Mouse (Mus musculus): Measurements from ENCODE around the gene Aplp1. TPM values are rescaled to one million over a fixed set of nuclear protein-coding genes. Genes with fewer than 3 reads are reported as not detected.

The Aplp1 gene
- 419 and 440 TPM in 2 replicates for polyA plus RNA-seq (2012; rRNA removed)

DNA sequence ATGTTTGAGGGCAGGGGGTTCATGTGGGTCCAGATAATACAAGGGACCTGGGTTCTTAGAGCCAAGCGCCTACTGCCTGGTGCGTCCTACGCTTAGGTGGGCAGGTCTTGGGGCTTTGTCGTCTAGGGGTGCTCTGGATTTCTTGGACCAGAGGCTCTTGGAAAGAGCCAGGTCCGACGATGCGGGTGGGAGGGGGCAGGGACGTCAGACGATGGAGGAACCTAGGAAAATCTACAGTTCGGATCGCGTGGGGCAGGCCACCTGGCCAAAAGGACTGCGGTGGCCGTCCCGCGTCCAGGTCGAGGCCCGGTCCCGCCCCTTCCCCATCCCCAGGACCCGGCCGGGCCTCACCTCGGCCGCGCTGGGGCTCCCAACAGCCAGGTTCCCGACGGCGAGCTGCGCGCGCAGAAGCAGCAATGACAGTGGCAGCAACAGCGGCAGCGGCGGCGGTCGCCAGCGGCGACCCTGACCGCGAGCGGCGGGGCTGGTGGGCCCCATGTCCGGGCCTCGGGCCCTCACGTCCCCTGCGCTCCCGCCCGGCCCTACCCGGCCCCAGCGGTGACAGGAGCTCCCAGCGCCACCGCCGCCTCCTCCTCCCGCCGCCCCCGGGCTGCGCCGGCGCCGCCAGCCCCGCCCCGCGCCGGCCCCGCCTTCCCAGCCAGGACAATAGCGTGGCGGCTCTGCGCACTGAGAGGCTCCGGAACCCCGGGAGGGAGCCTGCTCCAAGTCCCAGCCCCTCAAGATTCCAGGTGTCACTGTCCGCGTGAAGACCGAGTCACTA, at the start of gene Aplp1:
Gene Aplp1, minus strand, starts transcription at position 565 of the 781 bp plus-strand sequence.

DNA sequence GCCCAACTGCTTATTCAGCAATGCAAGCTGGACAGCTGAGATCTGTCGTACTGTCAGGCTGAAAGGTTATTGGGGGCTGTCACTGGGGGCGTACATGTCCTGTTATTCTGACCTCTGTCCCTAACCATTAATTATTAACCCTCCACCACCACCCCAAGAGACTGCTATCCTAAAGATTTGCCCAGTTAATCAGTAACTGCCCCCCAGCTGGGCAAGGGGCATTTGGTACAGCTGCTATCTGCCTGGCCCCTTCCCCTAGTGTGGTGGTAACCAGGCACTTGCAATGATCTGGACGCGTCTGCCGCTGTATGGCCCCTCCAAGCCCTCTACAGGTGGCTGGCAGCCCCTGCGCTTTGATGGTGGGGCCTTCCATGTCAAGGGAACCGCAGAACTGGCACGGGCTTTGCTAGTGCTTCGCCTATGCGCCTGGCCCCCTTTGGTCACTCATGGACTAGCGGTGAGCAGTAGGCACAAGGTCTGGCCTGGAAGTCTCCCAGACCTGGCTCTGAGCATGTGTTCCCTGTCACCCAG, 48.1 kb upstream of the Aplp1 start, which contains the start of gene Prodh2:
Gene Prodh2, plus strand, starts transcription at position 222 of the 531 bp plus-strand sequence.

DNA sequence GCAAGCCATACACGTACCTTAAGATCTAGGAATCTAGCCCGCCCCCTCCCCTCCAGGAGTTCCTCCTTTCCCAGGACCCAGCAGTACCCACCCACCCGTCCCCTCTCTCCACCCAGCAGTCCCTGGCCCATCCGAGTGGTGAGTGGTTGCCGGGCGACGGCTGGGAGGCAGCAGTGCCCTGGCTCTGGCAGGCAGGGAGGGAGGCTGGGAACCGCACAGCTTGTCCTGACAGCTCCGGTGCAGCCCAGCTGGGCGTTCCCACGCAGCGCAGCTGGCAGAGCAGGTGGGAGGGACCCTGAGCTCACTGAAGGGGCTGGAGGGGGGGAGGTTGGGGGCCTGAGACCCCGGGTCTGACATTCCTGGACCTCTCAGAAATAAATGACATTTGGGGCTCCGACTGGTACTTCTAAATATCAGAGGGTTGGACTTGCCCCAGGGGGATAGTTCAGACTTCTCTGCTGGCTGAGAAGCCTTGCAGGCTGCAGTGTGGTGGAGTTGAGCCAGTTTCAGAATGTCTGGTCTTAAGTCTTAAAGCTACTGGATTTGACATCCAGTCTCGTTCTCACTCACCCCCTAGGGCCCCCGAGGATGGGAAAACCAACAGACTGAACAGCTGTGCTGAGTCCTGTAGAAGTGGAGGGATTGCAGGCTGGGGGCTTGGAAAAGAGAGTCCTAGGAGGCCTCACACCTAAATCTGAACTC, 12.4 kb upstream of the Aplp1 start, which contains the start of the genes Kirrel2 and Nphs1:
Gene Kirrel2, minus strand, starts transcription at position 62 of the 702 bp plus-strand sequence.
Gene Nphs1, plus strand, starts transcription at position 687 of the 702 bp plus-strand sequence.

DNA sequence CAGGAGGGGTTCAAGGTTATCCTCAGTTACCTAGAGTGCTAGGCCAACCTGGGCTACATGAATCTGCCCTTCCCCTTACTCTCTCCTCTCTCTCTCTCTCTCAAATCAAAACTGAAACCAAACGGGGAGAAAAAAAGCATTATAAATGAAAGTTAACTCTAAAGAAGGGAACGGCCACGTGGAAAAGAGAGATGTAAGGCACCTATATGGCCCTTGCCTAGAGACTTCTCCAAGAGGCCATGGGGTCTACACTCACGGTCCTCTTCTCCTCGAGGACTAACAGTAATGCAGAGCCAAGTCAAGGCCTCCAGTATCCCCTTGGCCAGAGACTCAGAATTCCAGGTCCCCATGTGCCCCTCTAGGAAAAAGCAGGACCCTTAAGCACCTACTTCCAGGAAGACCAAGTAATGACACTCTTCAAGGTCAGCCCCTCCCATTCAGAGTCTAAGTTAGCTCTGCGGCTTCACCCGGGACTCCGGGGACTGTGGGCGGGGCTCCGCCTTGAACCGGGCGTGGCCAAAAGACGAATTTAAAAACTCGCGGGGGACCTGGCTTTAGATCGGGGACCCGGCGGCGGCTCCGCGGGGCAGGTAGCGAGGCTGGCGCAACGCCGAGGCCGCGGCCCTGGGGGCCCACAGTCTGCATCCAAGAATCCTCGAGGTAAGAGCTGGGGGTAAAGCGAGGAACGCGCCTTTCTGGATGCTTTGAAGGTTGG, 24.0 kb downstream of the Aplp1 start, which contains the start of gene Nfkbid:
Gene Nfkbid, plus strand, starts transcription at position 558 of the 715 bp plus-strand sequence.

DNA sequence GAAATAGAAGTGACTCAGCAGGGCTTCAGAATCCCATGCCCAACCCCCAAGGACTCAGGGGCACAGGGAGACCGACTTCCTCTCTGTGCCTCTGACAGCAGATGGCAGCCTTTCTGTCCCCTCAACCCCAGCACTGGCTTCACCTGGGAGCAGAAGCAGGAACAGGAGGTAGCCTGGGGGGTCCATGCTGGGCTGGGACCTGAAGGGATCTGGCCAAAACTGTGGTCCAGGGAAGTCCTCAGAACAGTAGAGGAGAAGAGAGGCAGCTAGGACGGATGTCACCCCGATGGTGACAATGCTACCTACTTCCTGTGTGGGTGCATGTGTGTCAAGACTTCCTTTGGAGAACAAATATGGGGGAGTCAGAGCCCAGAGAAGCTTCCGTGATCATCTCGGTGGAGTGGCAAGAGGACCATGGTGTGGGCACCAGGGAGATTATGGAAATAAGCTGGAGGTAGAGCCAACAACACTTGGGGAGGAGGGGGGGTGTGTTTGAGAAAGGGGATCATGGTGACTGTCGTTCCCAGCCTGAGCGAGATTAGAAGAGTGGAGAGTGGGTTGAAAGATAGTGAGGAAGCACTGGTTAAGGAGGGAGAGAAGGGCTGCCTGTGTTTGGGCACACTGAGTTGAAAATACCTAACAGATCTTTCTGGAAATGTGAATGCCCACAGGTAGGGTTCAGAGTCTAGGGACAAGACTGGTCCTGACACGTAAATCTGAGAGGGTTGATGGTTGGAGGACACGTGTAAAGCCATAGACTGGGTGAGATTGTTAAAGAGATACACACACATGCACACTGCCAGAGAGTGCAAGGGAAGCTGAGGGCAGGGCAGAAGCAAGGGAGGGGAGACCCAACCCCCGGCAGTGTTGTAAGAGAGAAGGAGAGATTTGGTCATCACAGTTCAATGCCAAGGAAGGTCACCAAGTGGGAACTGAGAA, 25.5 kb downstream of the Aplp1 start, which contains the start of gene Hcst:
Gene Hcst, minus strand, starts transcription at position 294 of the 939 bp plus-strand sequence.

DNA sequence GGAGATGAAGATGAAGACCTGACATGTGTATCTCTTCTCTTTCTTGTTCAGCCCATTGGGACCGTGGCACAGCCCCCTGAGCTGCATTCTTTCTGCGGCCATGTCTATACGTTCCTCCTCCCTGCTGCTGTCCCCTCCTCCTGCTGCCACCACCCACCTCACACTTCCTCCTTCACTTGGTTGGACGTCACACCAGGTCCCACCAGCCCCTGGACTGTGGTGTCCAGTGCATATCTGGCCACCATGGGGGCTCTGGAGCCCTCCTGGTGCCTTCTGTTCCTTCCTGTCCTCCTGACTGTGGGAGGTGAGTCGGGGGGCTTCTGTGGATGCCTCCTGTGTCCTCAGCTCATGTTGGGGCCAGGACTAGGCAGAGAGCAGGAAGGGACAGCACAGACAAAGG, 31.7 kb downstream of the Aplp1 start, which contains the start of gene Tyrobp:
Gene Tyrobp, plus strand, starts transcription at position 165 of the 400 bp plus-strand sequence.

Other genes with a start within 250 kb of the Aplp1 start
- gene Capns1, start 246.7 kb downstream of the Aplp1 start, polyA plus RNA-seq (2012; rRNA removed), result 273 and 310 TPM in 2 replicates
- 269 and 294 TPM in 2 replicates for gene Polr2i, start 213.6 kb downstream of the Aplp1 start, polyA plus RNA-seq (2012; rRNA removed)
- 193 and 204 TPM in 2 replicates for gene Tbcb, start 213.3 kb downstream of the Aplp1 start, polyA plus RNA-seq (2012; rRNA removed)
- gene Ovol3, start 209.8 kb downstream of the Aplp1 start, polyA plus RNA-seq (2012; rRNA removed), result 0.12 and 0.14 TPM in 2 replicates
- gene Thap8, start 165.4 kb downstream of the Aplp1 start, polyA plus RNA-seq (2012; rRNA removed), result 0.13 and 0.17 TPM in 2 replicates
- gene Wdr62, start 165.1 kb downstream of the Aplp1 start, polyA plus RNA-seq (2012; rRNA removed), result 18.4 and 23.7 TPM in 2 replicates
- gene Clip3, start 153.8 kb downstream of the Aplp1 start, polyA plus RNA-seq (2012; rRNA removed), result 205 and 218 TPM in 2 replicates
- gene Alkbh6, start 136.8 kb downstream of the Aplp1 start, polyA plus RNA-seq (2012; rRNA removed), result 139 and 146 TPM in 2 replicates
- gene Syne4, start 130.7 kb downstream of the Aplp1 start, polyA plus RNA-seq (2012; rRNA removed), result 31.1 and 59.8 TPM in 2 replicates
- 0.53 and 0.69 TPM in 2 replicates for gene E130208F15Rik, start 123.8 kb downstream of the Aplp1 start, polyA plus RNA-seq (2012; rRNA removed)
- gene Sdhaf1, start 121.6 kb downstream of the Aplp1 start, polyA plus RNA-seq (2012; rRNA removed), result 21.2 and 23.7 TPM in 2 replicates
- gene Lrfn3, start 82.8 kb downstream of the Aplp1 start, polyA plus RNA-seq (2012; rRNA removed), result 21.5 and 22.5 TPM in 2 replicates
- gene Tyrobp, start 31.8 kb downstream of the Aplp1 start, polyA plus RNA-seq (2012; rRNA removed), result 28.6 and 28.9 TPM in 2 replicates
- 0.79 and 0.81 TPM in 2 replicates for gene Hcst, start 25.7 kb downstream of the Aplp1 start, polyA plus RNA-seq (2012; rRNA removed)
- gene Nfkbid, start 23.8 kb downstream of the Aplp1 start, polyA plus RNA-seq (2012; rRNA removed), result 2.7 TPM in 2 replicates
- gene Kirrel2, start 12.2 kb upstream of the Aplp1 start, polyA plus RNA-seq (2012; rRNA removed), result 1.2 and 1.9 TPM in 2 replicates
- 1.2 and 2.2 TPM in 2 replicates for gene Nphs1, start 12.8 kb upstream of the Aplp1 start, polyA plus RNA-seq (2012; rRNA removed)
- not detected in 2 replicates for gene Prodh2, start 48.1 kb upstream of the Aplp1 start, polyA plus RNA-seq (2012; rRNA removed)
- 224 and 228 TPM in 2 replicates for gene Arhgap33, start 89.5 kb upstream of the Aplp1 start, polyA plus RNA-seq (2012; rRNA removed)
- 7.7 and 8.1 TPM in 2 replicates for gene Hspb6, start 106.6 kb upstream of the Aplp1 start, polyA plus RNA-seq (2012; rRNA removed)
- 24.6 and 24.9 TPM in 2 replicates for gene Proser3, start 106.8 kb upstream of the Aplp1 start, polyA plus RNA-seq (2012; rRNA removed)
- 51.4 and 53.4 TPM in 2 replicates for gene Lin37, start 114.3 kb upstream of the Aplp1 start, polyA plus RNA-seq (2012; rRNA removed)
- 90.6 and 105 TPM in 2 replicates for gene U2af1l4, start 117.8 kb upstream of the Aplp1 start, polyA plus RNA-seq (2012; rRNA removed)
- gene Gm49396, start 117.8 kb upstream of the Aplp1 start, polyA plus RNA-seq (2012; rRNA removed), result 6.8 and 8.1 TPM in 2 replicates
- gene Psenen, start 118.1 kb upstream of the Aplp1 start, polyA plus RNA-seq (2012; rRNA removed), result 130 and 143 TPM in 2 replicates
- 7.5 and 8.5 TPM in 2 replicates for gene Igflr1, start 119.9 kb upstream of the Aplp1 start, polyA plus RNA-seq (2012; rRNA removed)
- 69.9 and 74.4 TPM in 2 replicates for gene Kmt2b, start 143.2 kb upstream of the Aplp1 start, polyA plus RNA-seq (2012; rRNA removed)
- 0.18 and 0.21 TPM in 2 replicates for gene Zbtb32, start 153.4 kb upstream of the Aplp1 start, polyA plus RNA-seq (2012; rRNA removed)
- 2.3 and 2.6 TPM in 2 replicates for gene Upk1a, start 167.3 kb upstream of the Aplp1 start, polyA plus RNA-seq (2012; rRNA removed)
- gene Cox6b1, start 180.6 kb upstream of the Aplp1 start, polyA plus RNA-seq (2012; rRNA removed), result 788 and 848 TPM in 2 replicates
- gene Etv2, start 190.3 kb upstream of the Aplp1 start, polyA plus RNA-seq (2012; rRNA removed), result not detected in 2 replicates
- gene Rbm42, start 204.8 kb upstream of the Aplp1 start, polyA plus RNA-seq (2012; rRNA removed), result 91.4 and 95.2 TPM in 2 replicates
- gene Haus5, start 219.5 kb upstream of the Aplp1 start, polyA plus RNA-seq (2012; rRNA removed), result 35.7 and 41.2 TPM in 2 replicates
- gene Pmis2, start 226.1 kb upstream of the Aplp1 start, polyA plus RNA-seq (2012; rRNA removed), result not detected in 2 replicates

All from central nervous system, embryonic 14 days (tissue).